Mouse (Mus musculus): ENCODE measurements at regions not wholly inside any gene's neighbourhood (a gene's known extent, or its start where the extent isn't known, plus 50 kb on each side); places are given as distances from the start of the nearest gene placed in this dataset.

GRCm38 (mm10) chr2:117440801-117441281 is 98.0 kb upstream of the Rasgrp1 start:
- Histone ChIP-seq H3K9me3 (ENCODE audit: control insufficient read depth, low read length) (no peaks in the 10 kb centered on the region), H3K4me1 (replicated peaks; ENCODE audit: control insufficient read depth, insufficient read depth) (no peaks in the 10 kb centered on the region), H3K27ac (replicated peaks) (no peak overlapping the region), H3K36me3 (ENCODE audit: control insufficient read depth, insufficient read depth, low read length) (no peaks in the 10 kb centered on the region), H3K4me2 (replicated peaks; ENCODE audit: low read depth) (no peak overlapping the region), H3K27me3 (ENCODE audit: control insufficient read depth, insufficient read depth, low read length) (no peaks in the 10 kb centered on the region), H3K4me3 (ENCODE audit: low read depth, low read length) (no peak overlapping the region), H3K9ac (ENCODE audit: low read length) (no peak overlapping the region)
- 79% methylated on average over 7 of the region's 7 CpGs for WGBS
- ATAC-seq (ENCODE audit: low FRiP score, low TSS enrichment) (no peak), DNase-seq (ENCODE audit: low spot score) (no peak)
- no peak for TF ChIP-seq EP300 (optimal IDR thresholded peaks at IDR 0.05)
- no peak for TF ChIP-seq CTCF (IDR thresholded peaks at IDR 0.05; ENCODE audit: low read depth)

GRCm38 (mm10) chr2:117442862-117443261 is 100.1 kb upstream of the Rasgrp1 start:
- DNase-seq (ENCODE audit: low spot score): peak; percentile 33

DNA sequence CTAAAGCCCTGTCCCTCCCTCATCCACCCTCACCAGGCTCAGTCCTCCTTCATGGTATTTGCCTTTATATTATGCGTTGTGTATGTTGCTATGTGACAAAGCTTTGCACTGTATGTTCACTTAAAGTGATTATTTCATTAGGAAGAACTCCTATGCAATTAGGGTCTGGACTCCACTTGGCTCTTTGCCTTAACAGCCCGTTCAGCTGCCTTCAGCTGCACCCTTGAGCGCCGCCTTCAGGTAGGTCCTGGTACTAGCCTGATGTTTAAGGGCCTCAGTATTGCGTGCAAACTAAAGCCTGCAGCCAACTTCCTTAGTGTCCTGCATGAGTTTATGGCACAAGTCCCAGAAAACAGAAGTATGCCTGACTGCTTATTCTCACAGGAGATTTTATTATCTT is 101.9 kb upstream of the Rasgrp1 start:
- Histone ChIP-seq H3K9me3 (ENCODE audit: control insufficient read depth, low read length) (no peaks in the 10 kb centered on the region), H3K4me2 (replicated peaks; ENCODE audit: low read depth) (no peak overlapping the region), H3K4me3 (ENCODE audit: low read depth, low read length) (no peak overlapping the region), H3K27ac (replicated peaks) (no peak overlapping the region), H3K36me3 (ENCODE audit: control insufficient read depth, insufficient read depth, low read length) (no peaks in the 10 kb centered on the region), H3K9ac (ENCODE audit: low read length) (no peak overlapping the region), H3K27me3 (ENCODE audit: control insufficient read depth, insufficient read depth, low read length) (no peaks in the 10 kb centered on the region), H3K4me1 (replicated peaks; ENCODE audit: control insufficient read depth, insufficient read depth) (no peaks in the 10 kb centered on the region)
- ATAC-seq (ENCODE audit: low FRiP score, low TSS enrichment): no peak
- peak; percentile 60 for DNase-seq (ENCODE audit: low spot score)
- 36% methylated on average over 5 of the region's 5 CpGs for WGBS
- TF ChIP-seq EP300 (optimal IDR thresholded peaks at IDR 0.05) (no peak), CTCF (IDR thresholded peaks at IDR 0.05; ENCODE audit: low read depth) (peak; percentile 72)

More at GRCm38 (mm10) chr2:117442862-117443261, 100.1 kb upstream of the Rasgrp1 start:
- TF ChIP-seq CTCF (IDR thresholded peaks at IDR 0.05; ENCODE audit: low read depth) (no peak), EP300 (optimal IDR thresholded peaks at IDR 0.05) (no peak)
- no peaks in the 10 kb centered on the region for H3K4me1 ChIP-seq (replicated peaks; ENCODE audit: control insufficient read depth, insufficient read depth)
- H3K36me3 ChIP-seq (ENCODE audit: control insufficient read depth, insufficient read depth, low read length): no peaks in the 10 kb centered on the region
- WGBS: 52% methylated on average over 4 of the region's 4 CpGs
- no peak overlapping the region for H3K4me3 ChIP-seq (ENCODE audit: low read depth, low read length)
- no peaks in the 10 kb centered on the region for H3K9me3 ChIP-seq (ENCODE audit: control insufficient read depth, low read length)
- peak; percentile 67; the same call in 1 of the 2 replicates for ATAC-seq (ENCODE audit: low FRiP score, low TSS enrichment)
- no peak overlapping the region for H3K4me2 ChIP-seq (replicated peaks; ENCODE audit: low read depth)
- no peak overlapping the region for H3K9ac ChIP-seq (ENCODE audit: low read length)
- no peak overlapping the region for H3K27ac ChIP-seq (replicated peaks)
- no peaks in the 10 kb centered on the region for H3K27me3 ChIP-seq (ENCODE audit: control insufficient read depth, insufficient read depth, low read length)

DNA sequence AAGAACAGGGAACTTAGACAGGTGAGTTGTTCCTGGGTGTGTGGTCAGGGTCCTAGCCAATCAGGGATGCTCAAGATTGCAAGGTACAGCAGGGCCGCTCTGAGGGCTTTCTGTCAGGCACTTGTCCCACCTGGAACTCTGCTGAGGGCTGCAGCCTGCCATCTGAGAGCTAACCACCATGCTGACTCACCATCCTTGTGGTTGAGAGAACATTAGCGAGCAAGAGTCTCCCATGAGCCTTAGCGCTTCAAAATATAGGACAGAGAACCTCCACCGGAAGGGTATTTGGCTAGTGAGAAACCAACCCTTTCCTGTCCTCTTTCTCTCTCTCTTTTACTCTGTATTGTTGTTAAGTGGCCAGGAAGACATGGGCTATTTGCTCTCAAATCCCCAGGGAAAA is 104.1 kb upstream of the Rasgrp1 start:
- no peak for DNase-seq (ENCODE audit: low spot score)
- H3K27ac ChIP-seq (replicated peaks): no peak overlapping the region
- H3K9ac ChIP-seq (ENCODE audit: low read length): no peak overlapping the region
- H3K9me3 ChIP-seq (ENCODE audit: control insufficient read depth, low read length): no peaks in the 10 kb centered on the region
- no peak overlapping the region for H3K4me2 ChIP-seq (replicated peaks; ENCODE audit: low read depth)
- H3K4me1 ChIP-seq (replicated peaks; ENCODE audit: control insufficient read depth, insufficient read depth): no peaks in the 10 kb centered on the region
- TF ChIP-seq CTCF (IDR thresholded peaks at IDR 0.05; ENCODE audit: low read depth): no peak
- H3K27me3 ChIP-seq (ENCODE audit: control insufficient read depth, insufficient read depth, low read length): no peaks in the 10 kb centered on the region
- no peak for ATAC-seq (ENCODE audit: low FRiP score, low TSS enrichment)
- H3K36me3 ChIP-seq (ENCODE audit: control insufficient read depth, insufficient read depth, low read length): no peaks in the 10 kb centered on the region
- H3K4me3 ChIP-seq (ENCODE audit: low read depth, low read length): no peak overlapping the region
- 74% methylated on average over 4 of the region's 4 CpGs for WGBS

DNA sequence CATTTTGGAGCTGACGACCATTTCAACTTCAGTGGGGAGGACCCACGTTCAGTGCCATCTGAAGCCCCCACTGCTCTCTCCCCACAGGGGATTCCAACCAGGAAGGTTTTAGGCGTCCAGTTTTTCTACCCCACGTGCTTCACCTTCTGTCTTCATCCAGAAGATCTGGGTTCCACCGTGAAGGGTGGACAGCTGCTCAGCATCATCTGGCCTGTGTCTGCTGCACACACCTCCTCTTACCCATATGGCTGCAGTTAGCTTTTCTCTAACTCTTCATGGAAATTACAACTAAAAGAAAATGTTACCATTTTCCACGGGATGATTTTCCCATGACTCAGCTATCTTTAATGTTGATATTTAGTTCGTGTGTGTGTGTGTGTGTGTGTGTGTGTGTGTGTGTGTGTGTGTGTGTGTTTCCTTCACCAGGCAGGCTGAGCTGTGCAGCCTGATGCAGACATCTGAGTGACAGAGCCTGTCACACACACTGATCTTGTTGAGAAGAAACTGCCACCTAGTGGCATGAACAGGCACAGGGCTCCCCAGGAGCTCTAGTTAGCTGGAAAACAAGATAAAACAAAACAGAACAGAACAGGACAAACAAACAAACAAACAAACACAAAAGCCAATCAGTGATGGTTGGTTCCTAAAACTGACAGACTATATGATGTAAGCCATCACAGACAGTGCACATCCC is 107.5 kb upstream of the Rasgrp1 start:
- H3K27ac ChIP-seq (replicated peaks): no peak overlapping the region
- no peak overlapping the region for H3K4me2 ChIP-seq (replicated peaks; ENCODE audit: low read depth)
- 44% methylated on average over 7 of the region's 7 CpGs for WGBS
- H3K9me3 ChIP-seq (ENCODE audit: control insufficient read depth, low read length): no peaks in the 10 kb centered on the region
- H3K4me3 ChIP-seq (ENCODE audit: low read depth, low read length): no peak overlapping the region
- DNase-seq (ENCODE audit: low spot score): peak; percentile 32
- H3K4me1 ChIP-seq (replicated peaks; ENCODE audit: control insufficient read depth, insufficient read depth): no peaks in the 10 kb centered on the region
- H3K9ac ChIP-seq (ENCODE audit: low read length): no peak overlapping the region
- TF ChIP-seq EP300 (optimal IDR thresholded peaks at IDR 0.05): no peak
- TF ChIP-seq CTCF (IDR thresholded peaks at IDR 0.05; ENCODE audit: low read depth): peak; percentile 72
- ATAC-seq (ENCODE audit: low FRiP score, low TSS enrichment): 0 out of 2 replicates have a peak, but pooled peaks have one; percentile 53
- H3K36me3 ChIP-seq (ENCODE audit: control insufficient read depth, insufficient read depth, low read length): no peaks in the 10 kb centered on the region
- no peaks in the 10 kb centered on the region for H3K27me3 ChIP-seq (ENCODE audit: control insufficient read depth, insufficient read depth, low read length)

- DNase-seq (ENCODE audit: low spot score): no peak
- Histone ChIP-seq H3K4me2 (replicated peaks; ENCODE audit: low read depth) (no peak overlapping the region), H3K9ac (ENCODE audit: low read length) (no peak overlapping the region), H3K27ac (replicated peaks) (no peak overlapping the region; the same call in 1 of the 2 replicates), H3K9me3 (ENCODE audit: control insufficient read depth, low read length) (no peaks in the 10 kb centered on the region), H3K36me3 (ENCODE audit: control insufficient read depth, insufficient read depth, low read length) (no peaks in the 10 kb centered on the region), H3K27me3 (ENCODE audit: control insufficient read depth, insufficient read depth, low read length) (no peaks in the 10 kb centered on the region), H3K4me1 (replicated peaks; ENCODE audit: control insufficient read depth, insufficient read depth) (no peaks in the 10 kb centered on the region), H3K4me3 (ENCODE audit: low read depth, low read length) (no peak overlapping the region)
- ATAC-seq (ENCODE audit: low FRiP score, low TSS enrichment): peak; percentile 56; the same call in 1 of the 2 replicates
- WGBS: 48% methylated on average over 5 of the region's 5 CpGs
- TF ChIP-seq CTCF (IDR thresholded peaks at IDR 0.05; ENCODE audit: low read depth): peak; percentile 33
- TF ChIP-seq EP300 (optimal IDR thresholded peaks at IDR 0.05): no peak
Measured at GRCm38 (mm10) chr2:117451818-117452217, 109.0 kb upstream of the Rasgrp1 start.

Measured in stomach, postnatal 0 days (tissue).